Mouse (Mus musculus) CD8-positive naive resting alpha-beta T cell, adult 57 days (primary cell): ENCODE results near the gene Ino80d. TPM values are rescaled to one million over a fixed set of nuclear protein-coding genes. Genes with fewer than 3 reads are reported as not detected.

ENCODE experiments used
- total RNA-seq: library from RNA; stranded (reverse); gene quantifications from one replicate; pipeline ENCODE4 v1.2.4, GENCODE M21; 2023

The Ino80d gene
- 70.4 TPM for total RNA-seq

GRCm38 (mm10) chr1:63114136-63114781 lies at the start of gene Ino80d:
Ino80d (minus strand) TSS chr1:63114667.

Other genes with a start within 250 kb of the Ino80d start
- 1,925 TPM for gene Eef1b2, start 62.2 kb upstream of the Ino80d start, total RNA-seq
- gene Ndufs1, start 62.2 kb upstream of the Ino80d start, total RNA-seq: 73.3 TPM
- not detected for gene Gpr1, start 99.9 kb upstream of the Ino80d start, total RNA-seq
- gene Zdbf2, start 158.6 kb upstream of the Ino80d start, total RNA-seq: not detected